Mouse (Mus musculus) kidney, embryonic 16.5 days (tissue): ENCODE data around the gene Sik3. TPM values are rescaled to one million over a fixed set of nuclear protein-coding genes. Genes with fewer than 3 reads are reported as not detected.
A peak's percentile ranks its signal among the peaks of the same experiment; 100 is the strongest.
"Not testable (repeated sequence)": the region's sequence is repeated elsewhere in the genome, so short reads cannot be mapped to it uniquely, and the experiment has no call there.

ENCODE experiments used
- ATAC-seq: fragments of 200-750 bp; cut with Nextera tagmentation; 2 replicates; pipeline ENCODE4 v1.8.0; 2017; ENCODE audit warnings: moderate TSS enrichment; ENCODE audit not compliant: low FRiP score, low TSS enrichment
- H3K27ac ChIP-seq: fragments of 300-500 bp; sonication (generic); 2 replicates; pipeline ENCODE4 v1.5.1; 2014; ENCODE audit warnings: low read length
- H3K27me3 ChIP-seq: fragments of 300-500 bp; sonication (generic); 2 replicates; pipeline ENCODE4 v1.6.1; 2014; ENCODE audit warnings: low read length, control low read depth, mixed read lengths; ENCODE audit not compliant: insufficient read depth
- H3K36me3 ChIP-seq: fragments of 300-500 bp; sonication (generic); 2 replicates; pipeline ENCODE4 v1.6.1; 2014; ENCODE audit warnings: low read length, control low read depth, mixed read lengths; ENCODE audit not compliant: insufficient read depth
- H3K4me1 ChIP-seq: fragments of 300-500 bp; sonication (generic); 2 replicates; pipeline ENCODE4 v1.6.1; 2014; ENCODE audit warnings: low read length, control low read depth, mixed read lengths; ENCODE audit not compliant: insufficient read depth
- H3K4me2 ChIP-seq: fragments of 300-500 bp; sonication (generic); replicated peaks from 2 replicates; pipeline ENCODE4 v1.6.1; 2014; ENCODE audit warnings: low read depth, low read length
- H3K4me3 ChIP-seq: fragments of 300-500 bp; sonication (generic); 2 replicates; pipeline ENCODE4 v1.5.1; 2014; ENCODE audit warnings: mild to moderate bottlenecking, low read length
- H3K9ac ChIP-seq: fragments of 300-500 bp; sonication (generic); replicated peaks from 2 replicates; pipeline ENCODE4 v1.6.1; 2014; ENCODE audit warnings: low read length
- H3K9me3 ChIP-seq: fragments of 300-500 bp; sonication (generic); 2 replicates; pipeline ENCODE4 v1.6.1; 2016; ENCODE audit warnings: low read length, control low read depth
- WGBS: fragments of 180-500 bp; shearing (Covaris S2); extraction: QIAGEN DNeasy Blood & Tissue Kit; methylation state at CpG from one replicate; pipeline ENCODE4 v1.1.7; 2014; 5-methylcytosine and 5-hydroxymethylcytosine counted together
- polyA plus RNA-seq: library from polyadenylated mRNA; unstranded; fragments of >200 nt; fragmentation: Nextera tagmentation; extraction: Ambion mirVana; gene quantifications from 2 replicates; pipeline ENCODE4 v1.2.1, GENCODE M21; 2015

Gene Sik3
- polyA plus RNA-seq, 1 experiment from 2014 or later = 5.2 TPM

- H3K27ac ChIP-seq, H3K4me2 ChIP-seq, ATAC-seq, H3K9ac ChIP-seq, H3K9me3 ChIP-seq, H3K36me3 ChIP-seq, H3K4me3 ChIP-seq, H3K4me1 ChIP-seq, H3K27me3 ChIP-seq: not testable (repeated sequence)
Measured at GRCm38 (mm10) chr9:46132821-46133220, 120.2 kb downstream of the Sik3 start.

GRCm38 (mm10) chr9:46138831-46139230 is 126.2 kb downstream of the Sik3 start:
- 41% methylated on average over 6 of the region's 6 CpGs for WGBS
- no peaks in the 10 kb centered on the region for H3K9me3 ChIP-seq
- peak; percentile 51; the same call in 1 of the 2 replicates for ATAC-seq
- no peak overlapping the region for H3K4me2 ChIP-seq
- H3K4me3 ChIP-seq = no peak overlapping the region
- no peaks in the 10 kb centered on the region for H3K36me3 ChIP-seq
- H3K27me3 ChIP-seq = no peaks in the 10 kb centered on the region
- H3K9ac ChIP-seq = no peak overlapping the region
- H3K27ac ChIP-seq = no peak overlapping the region
- no peaks in the 10 kb centered on the region for H3K4me1 ChIP-seq

GRCm38 (mm10) chr9:46140811-46141210 is 128.2 kb downstream of the Sik3 start:
- ATAC-seq = no peak
- no peaks in the 10 kb centered on the region for H3K9me3 ChIP-seq
- H3K27ac ChIP-seq = no peak overlapping the region
- no peaks in the 10 kb centered on the region for H3K36me3 ChIP-seq
- H3K9ac ChIP-seq = no peak overlapping the region
- H3K4me3 ChIP-seq = no peak overlapping the region
- no peaks in the 10 kb centered on the region for H3K4me1 ChIP-seq
- no peak overlapping the region for H3K4me2 ChIP-seq
- no peaks in the 10 kb centered on the region for H3K27me3 ChIP-seq
- WGBS = 74% methylated on average over 1 of the region's 1 CpGs

DNA sequence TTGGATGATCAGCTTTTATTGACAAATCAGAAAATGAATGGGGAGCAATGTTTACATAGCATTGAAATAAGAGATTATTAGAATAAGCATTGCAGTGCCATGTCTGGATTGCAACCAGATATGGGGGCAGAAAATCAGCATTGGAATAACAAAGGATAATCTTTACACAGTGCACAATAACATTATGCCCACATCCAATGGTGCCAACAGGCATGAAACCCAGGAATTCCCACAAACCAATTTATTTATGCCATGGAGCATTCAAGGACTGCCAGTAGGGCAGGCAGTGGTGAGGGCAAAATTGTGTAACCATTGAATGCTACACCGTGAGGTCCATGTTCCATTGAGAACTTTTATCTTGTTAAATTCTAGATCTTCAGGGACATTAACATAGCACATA is 129.4 kb downstream of the Sik3 start:
- Histone ChIP-seq H3K27me3 (no peaks in the 10 kb centered on the region), H3K4me3 (no peak overlapping the region), H3K9me3 (no peaks in the 10 kb centered on the region), H3K4me2 (no peak overlapping the region), H3K4me1 (no peaks in the 10 kb centered on the region), H3K36me3 (no peaks in the 10 kb centered on the region), H3K9ac (no peak overlapping the region), H3K27ac (no peak overlapping the region)
- ATAC-seq = no peak
- 97% methylated on average over 1 of the region's 1 CpGs for WGBS

DNA sequence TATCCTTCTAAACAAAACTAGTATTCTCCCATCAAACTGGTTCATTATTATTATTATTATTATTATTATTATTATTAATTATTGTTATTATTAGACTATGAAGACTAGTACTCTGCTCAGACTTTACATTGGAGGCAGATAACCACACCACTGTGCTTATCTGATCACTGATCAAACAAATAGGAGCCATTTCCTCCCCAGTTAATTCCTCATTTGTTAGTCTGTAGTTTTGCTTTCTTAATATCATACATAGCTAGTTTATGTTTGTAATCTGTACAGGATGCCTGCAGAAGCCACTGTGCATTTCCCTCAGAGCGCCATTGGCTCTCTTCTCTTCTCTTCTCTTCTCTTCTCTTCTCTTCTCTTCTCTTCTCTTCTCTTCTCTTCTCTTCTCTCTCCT is 129.9 kb downstream of the Sik3 start:
- 92% methylated on average over 1 of the region's 1 CpGs for WGBS
- no peak overlapping the region for H3K9ac ChIP-seq
- H3K4me3 ChIP-seq = no peak overlapping the region
- H3K9me3 ChIP-seq = no peaks in the 10 kb centered on the region
- no peaks in the 10 kb centered on the region for H3K4me1 ChIP-seq
- no peak overlapping the region for H3K27ac ChIP-seq
- no peaks in the 10 kb centered on the region for H3K36me3 ChIP-seq
- H3K27me3 ChIP-seq = no peaks in the 10 kb centered on the region
- no peak overlapping the region for H3K4me2 ChIP-seq
- ATAC-seq = no peak

- H3K4me2 ChIP-seq = no peak overlapping the region
- H3K9ac ChIP-seq = no peak overlapping the region
- H3K36me3 ChIP-seq = no peaks in the 10 kb centered on the region
Measured at GRCm38 (mm10) chr9:46144976-46145375, 132.4 kb downstream of the Sik3 start.

DNA sequence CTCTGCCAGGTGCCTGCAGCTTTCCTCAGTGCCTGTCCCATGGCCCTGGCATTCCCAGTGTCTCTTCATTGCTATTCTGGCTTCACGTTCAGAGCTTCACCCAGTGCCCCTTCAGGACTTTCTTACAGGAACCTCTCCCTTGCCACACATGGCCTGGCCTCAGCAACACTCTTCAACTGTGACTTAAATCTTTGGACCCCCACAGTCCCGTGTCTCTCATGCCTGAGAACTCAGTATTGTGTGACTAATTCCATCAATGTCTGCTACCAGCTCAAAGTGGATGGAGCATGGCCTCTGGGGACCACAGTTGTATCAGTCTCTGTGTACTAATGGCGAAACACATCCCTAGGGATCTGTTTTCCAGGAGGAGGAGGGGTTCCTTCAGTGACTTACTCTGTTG is 133.8 kb downstream of the Sik3 start:
- Histone ChIP-seq H3K9me3 (no peaks in the 10 kb centered on the region), H3K4me2 (no peak overlapping the region), H3K36me3 (no peaks in the 10 kb centered on the region), H3K27me3 (no peaks in the 10 kb centered on the region), H3K4me1 (peaks cover 17% of the 10 kb centered on the region), H3K4me3 (no peak overlapping the region), H3K27ac (no peak overlapping the region), H3K9ac (no peak overlapping the region)
- 59% methylated on average over 3 of the region's 3 CpGs for WGBS
- no peak for ATAC-seq

More at GRCm38 (mm10) chr9:46144976-46145375, 132.4 kb downstream of the Sik3 start:
- Histone ChIP-seq H3K4me1 (peaks cover 4% of the 10 kb centered on the region), H3K27ac (no peak overlapping the region), H3K27me3 (no peaks in the 10 kb centered on the region), H3K9me3 (no peaks in the 10 kb centered on the region), H3K4me3 (no peak overlapping the region)
- 82% methylated on average over 6 of the region's 6 CpGs for WGBS
- ATAC-seq = no peak

DNA sequence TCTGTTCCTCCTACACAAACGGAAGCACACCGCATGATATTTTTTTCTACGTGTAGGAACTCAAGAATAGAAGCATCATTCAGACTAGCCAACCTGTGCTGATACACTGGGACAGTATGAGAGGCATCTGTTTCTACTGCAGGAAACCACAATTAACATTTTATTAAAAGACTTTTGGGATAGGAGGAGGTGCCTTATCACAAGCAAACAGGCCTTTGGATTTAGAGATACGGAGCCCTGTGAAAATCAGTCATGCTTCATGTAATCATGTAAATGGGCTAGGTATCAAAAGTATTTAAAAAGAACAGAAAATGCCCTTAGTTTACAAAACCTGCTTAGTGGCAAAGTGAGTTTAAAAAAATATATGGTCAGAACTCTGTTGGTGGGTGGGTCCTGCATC is 136.1 kb downstream of the Sik3 start:
- Histone ChIP-seq H3K4me2 (no peak overlapping the region), H3K4me1 (peaks cover 29% of the 10 kb centered on the region), H3K4me3 (no peak overlapping the region), H3K36me3 (no peaks in the 10 kb centered on the region), H3K9ac (no peak overlapping the region), H3K27ac (no peak overlapping the region), H3K27me3 (no peaks in the 10 kb centered on the region), H3K9me3 (no peaks in the 10 kb centered on the region)
- no peak for ATAC-seq
- WGBS = 91% methylated on average over 4 of the region's 4 CpGs

- Histone ChIP-seq H3K4me1 (peaks cover 30% of the 10 kb centered on the region), H3K4me2 (no peak overlapping the region), H3K36me3 (no peaks in the 10 kb centered on the region), H3K4me3 (no peak overlapping the region), H3K27me3 (no peaks in the 10 kb centered on the region), H3K9ac (no peak overlapping the region), H3K9me3 (no peaks in the 10 kb centered on the region), H3K27ac (peak overlapping the region; percentile 72)
- no peak for ATAC-seq
- WGBS = 66% methylated on average over 5 of the region's 5 CpGs
Measured at GRCm38 (mm10) chr9:46149392-46149791, 136.8 kb downstream of the Sik3 start.

DNA sequence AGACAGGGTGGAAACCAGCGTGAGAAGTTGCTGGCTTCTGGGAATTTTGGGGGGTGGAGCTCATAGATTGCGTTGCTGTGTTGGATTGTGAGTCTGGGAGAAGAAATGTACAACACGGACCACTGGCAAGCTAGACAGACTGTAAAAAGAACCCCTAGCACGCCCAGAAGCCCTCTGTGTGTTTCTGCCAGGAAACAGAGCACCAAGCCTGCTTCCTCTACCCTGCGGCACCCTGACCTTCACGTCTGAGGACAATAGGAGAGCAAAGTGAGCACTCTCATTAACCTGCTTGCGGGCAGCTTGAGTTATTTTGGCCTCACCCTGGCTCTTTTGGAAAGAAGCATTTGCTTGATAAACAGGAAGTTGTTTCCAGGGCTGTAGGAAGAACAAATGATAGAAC is 137.5 kb downstream of the Sik3 start:
- H3K4me3 ChIP-seq = no peak overlapping the region
- H3K4me2 ChIP-seq = no peak overlapping the region
- H3K36me3 ChIP-seq = no peaks in the 10 kb centered on the region
- no peaks in the 10 kb centered on the region for H3K27me3 ChIP-seq
- H3K9me3 ChIP-seq = no peaks in the 10 kb centered on the region
- peak overlapping the region; percentile 72 for H3K27ac ChIP-seq
- H3K9ac ChIP-seq = no peak overlapping the region
- H3K4me1 ChIP-seq = peaks cover 38% of the 10 kb centered on the region
- ATAC-seq = 0 out of 2 replicates have a peak, but pooled peaks have one; percentile 56
- 57% methylated on average over 7 of the region's 7 CpGs for WGBS
